Mouse (Mus musculus) adipocyte (in vitro differentiated cells): ENCODE measurements around the gene Olfr97.
A peak's percentile ranks its signal among the peaks of the same experiment; 100 is the strongest.
"Not testable (repeated sequence)": the region's sequence is repeated elsewhere in the genome, so short reads cannot be mapped to it uniquely, and the experiment has no call there.

Source experiments
- DNase-seq: peaks from one replicate; pipeline ENCODE4 v3.0.0-alpha.2; 2016; ENCODE audit warnings: low spot score

Gene Olfr97

DNA sequence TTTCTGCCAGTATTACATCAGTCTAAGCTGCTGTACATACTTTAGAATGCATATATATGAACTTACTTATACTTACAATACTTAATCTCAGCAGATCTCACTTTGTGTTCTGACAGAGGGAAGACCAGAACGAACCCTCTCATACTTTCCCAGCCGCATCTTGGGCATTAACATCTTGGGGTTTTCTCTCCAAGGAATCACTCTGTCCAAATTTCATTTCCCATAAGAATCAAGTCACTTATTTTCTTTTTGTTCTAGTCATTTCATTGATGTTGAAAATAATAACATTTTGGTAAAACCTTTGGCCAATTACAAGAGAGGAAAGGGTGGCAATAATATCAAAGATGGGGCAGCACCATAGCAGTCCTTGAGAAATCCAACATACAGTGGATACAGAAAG lies at the start of gene Olfr97:
Gene Olfr97 (minus strand): TSS at position 101 of the 400 bp plus-strand sequence.
- not testable (repeated sequence) for DNase-seq

GRCm38 (mm10) chr17:37283360-37283759 lies 46.2 kb upstream of the Olfr97 start, which contains the start of gene Olfr99:
Gene Olfr99 (minus strand): TSS chr17:37283460.
- no peak for DNase-seq

DNA sequence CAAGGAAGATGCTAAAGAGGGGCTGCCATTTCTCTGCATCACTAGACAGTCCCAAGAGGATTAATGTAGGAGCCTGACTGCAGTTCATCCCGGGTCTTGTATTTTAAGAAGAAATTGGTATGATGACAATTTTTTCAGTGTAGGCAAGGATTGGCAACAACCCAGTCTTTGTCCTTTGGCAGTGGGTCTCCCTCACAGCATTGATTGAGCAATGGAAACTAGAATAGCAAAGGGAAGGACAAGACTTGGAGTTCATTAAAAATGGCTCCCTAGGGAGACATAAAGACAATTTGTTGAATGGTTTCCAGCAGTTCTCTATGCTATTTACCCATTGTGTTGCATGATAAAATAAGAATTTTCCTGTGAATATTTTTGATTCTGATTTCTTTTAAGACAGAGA lies 43.2 kb upstream of the Olfr97 start:
- peak; percentile 96 for DNase-seq

- no peak for DNase-seq
Observed at GRCm38 (mm10) chr17:37276573-37276972, 39.4 kb upstream of the Olfr97 start.

DNA sequence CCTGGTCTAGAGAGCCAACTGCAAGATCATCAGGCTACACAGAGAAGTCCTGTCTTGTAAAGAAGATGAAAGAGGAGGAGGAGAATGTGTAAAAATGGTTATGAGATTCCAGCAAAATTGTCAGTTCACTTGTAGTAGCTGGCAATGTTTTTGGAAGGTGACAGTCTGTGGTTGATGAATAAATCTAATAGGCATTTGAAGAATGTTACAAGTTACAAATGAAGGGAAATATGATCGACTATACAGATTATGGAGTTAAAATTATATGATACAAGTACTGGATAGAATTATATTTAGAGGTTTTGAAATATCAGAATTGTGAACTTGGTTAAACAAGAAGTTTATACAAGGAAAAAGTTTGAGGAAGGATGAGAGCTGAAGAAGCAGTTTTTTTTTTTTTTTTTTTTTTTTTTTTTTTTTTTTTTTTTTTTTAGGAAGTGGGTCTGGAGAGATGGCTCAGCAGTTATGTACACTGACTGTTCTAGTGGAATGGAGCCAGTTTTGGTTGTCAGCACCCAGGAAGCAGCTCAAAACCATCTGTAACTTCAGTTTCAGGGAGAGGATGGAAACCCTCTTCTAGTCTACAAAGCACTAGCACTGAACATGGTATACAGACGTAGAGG lies 38.6 kb upstream of the Olfr97 start:
- DNase-seq = no peak

DNA sequence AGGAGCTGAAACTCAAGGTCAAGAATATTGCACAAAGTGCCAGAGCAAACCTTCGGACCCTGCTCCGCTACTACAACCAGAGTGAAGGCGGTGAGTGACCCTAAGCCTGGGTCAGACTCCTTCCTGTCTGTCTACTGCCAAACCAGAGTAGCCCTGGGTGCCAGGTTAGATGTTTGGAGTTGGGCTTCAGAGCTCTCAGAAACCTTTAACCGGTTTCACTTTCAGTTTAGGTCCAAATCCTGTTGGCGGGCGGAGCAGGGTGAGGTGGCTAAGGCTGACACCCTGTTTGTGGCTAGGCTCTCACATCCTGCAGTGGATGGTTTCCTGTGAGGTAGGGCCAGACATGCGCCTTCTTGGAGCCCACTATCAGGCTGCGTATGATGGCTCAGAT lies 33.6 kb upstream of the Olfr97 start:
- peak; percentile 74 for DNase-seq

GRCm38 (mm10) chr17:37270058-37270701 lies 33.0 kb upstream of the Olfr97 start, which contains the start of gene H2-M3:
Gene H2-M3 (plus strand): TSS chr17:37270220.
- DNase-seq = peak; percentile 96

DNA sequence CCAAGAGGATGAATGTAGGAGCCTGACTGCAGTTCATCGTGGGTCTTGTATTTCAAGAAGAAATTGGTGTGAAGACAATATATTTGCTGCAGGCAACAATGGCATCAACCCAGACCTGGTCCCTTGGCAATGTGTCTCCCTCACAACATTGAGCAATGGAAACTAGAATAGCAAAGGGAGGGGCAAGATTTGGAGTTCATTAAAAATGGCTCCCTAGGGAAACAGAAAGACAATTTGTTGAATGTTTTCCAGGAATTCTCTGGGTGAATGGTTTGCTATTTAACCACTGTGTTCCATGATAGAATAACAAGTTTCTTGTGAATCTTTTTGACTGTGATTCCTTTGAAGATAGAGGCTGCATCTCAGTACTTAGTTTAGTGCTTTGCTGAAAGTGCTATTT lies 26.5 kb upstream of the Olfr97 start, which contains the start of gene Olfr98:
Gene Olfr98 (minus strand): TSS at position 124 of the 400 bp plus-strand sequence.
- peak; percentile 86 for DNase-seq

DNA sequence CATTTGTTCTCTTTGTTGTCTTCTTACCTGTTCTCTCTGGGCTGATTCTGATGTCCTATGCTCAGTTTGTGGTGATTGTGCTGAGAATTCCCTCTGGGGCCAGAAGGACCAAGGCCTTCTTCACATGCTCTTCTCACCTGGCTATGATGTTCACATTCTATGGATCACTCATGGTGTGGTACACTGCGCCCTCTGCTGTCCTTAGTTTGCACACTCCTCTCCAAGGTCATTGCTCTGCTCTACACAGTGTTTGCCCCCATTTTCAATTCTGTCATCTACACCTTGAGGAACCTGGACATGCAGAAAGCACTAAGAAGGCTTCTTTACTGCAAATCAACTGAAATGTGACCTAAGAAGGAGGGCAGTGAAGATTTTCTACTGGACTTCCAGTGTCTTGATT lies 13.4 kb upstream of the Olfr97 start:
- peak; percentile 48 for DNase-seq

GRCm38 (mm10) chr17:37249460-37249859 lies 12.3 kb upstream of the Olfr97 start:
- DNase-seq = peak; percentile 52

- DNase-seq = peak; percentile 57
Observed at GRCm38 (mm10) chr17:37246715-37247114, 9.6 kb upstream of the Olfr97 start.

DNA sequence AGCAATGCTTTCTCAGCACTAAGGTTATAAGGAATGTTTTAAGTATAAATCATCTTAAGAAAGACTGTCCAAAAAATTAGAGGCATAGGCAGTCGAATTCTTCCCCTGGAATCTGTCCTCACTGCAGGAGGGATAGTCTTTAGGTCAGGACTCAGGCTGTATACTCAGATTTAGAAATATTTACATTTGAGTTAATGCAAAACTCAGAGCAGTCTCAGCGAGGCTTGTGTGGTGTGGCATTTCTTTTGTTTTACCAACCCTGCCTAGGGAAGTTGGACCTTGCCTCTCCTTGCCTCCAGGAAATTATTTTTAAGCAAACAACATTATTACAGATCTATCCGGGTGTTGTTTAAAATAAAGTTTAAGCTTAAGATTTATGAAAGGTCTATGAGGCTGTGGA lies 5.1 kb upstream of the Olfr97 start:
- DNase-seq = no peak

- peak; percentile 62 for DNase-seq
Observed at GRCm38 (mm10) chr17:37221879-37222278, 15.3 kb downstream of the Olfr97 start.

DNA sequence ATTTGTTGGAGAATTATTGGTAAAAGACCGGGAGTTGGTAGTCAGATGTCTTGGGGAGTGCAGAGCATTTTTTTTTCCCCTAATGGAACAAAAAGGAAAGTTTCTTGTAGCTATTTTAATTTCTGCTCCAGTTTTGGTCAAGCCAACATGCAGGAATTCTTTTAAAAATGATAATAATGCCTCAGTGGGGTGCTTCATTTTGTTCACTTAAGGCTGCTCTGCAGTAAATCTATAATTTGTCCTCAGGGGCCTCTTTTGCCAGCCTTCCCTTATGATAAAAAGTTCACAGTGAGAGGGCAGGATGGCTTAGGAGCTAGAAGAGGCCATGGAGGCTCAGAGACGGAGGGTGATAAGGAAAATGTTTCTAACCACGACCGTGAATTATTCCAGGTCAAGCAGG lies 17.3 kb downstream of the Olfr97 start, which contains the start of gene Olfr96:
Gene Olfr96 (plus strand): TSS at position 301 of the 400 bp plus-strand sequence.
- no peak for DNase-seq

DNA sequence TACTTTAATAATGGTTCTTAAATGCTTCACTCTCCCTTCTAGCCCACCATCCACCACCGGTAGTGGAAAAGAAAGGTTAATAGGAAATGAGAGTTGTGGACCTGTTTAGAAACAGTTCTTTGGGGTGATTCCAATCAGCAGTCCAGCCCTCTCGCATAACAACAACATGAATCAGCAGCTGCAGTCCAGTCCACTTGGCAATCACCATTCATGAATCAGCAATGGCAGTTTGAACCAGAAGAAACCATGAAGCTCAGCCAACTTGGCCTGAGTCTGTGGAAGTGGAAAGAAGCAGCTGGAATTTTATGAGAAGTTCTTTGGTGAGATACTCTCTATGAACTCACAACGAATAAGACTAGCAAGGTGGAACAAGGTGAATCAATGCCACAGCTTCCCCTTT lies 18.6 kb downstream of the Olfr97 start:
- DNase-seq = peak; percentile 96

- no peak for DNase-seq
Observed at GRCm38 (mm10) chr17:37213018-37213417, 24.1 kb downstream of the Olfr97 start, which contains the start of gene Olfr95. Gene Olfr95 (minus strand): TSS chr17:37213118.

GRCm38 (mm10) chr17:37210884-37211768 lies 26.0 kb downstream of the Olfr97 start:
- no peak for DNase-seq

GRCm38 (mm10) chr17:37203917-37204236 lies 33.3 kb downstream of the Olfr97 start:
- DNase-seq = no peak

DNA sequence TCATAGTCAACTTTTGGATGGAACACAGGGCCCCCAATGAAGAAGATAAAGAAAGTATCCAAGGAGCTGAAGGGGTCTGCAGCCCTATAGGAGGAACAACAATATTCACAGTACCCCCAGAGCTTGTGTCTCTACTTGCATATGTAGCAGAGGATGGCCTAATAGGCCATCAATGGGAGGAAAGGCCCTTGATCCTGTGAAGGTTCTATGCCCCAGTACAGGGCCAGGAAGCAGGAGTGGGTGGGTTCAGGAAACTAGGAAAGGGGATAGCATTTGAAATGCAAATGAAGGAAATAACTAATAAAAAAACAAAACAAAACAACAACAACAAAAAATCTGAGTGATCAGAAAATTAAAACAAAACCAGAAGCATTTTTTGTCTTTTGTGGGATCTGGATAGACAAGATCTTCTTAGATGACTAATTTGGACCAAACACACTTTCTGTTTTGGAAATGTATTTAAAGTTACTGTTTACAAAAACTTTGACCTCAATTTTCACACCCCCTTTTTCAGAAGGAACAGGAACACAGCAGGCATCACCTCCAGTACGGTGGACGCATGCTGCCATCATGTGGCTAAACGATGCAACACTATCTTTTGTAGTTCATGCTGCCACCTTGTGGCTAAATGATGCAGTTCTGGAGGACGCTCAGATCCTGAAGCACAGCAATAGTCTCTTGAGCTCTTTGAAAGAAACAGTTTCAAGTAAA lies 33.8 kb downstream of the Olfr97 start:
- peak; percentile 96 for DNase-seq

GRCm38 (mm10) chr17:37200894-37201293 lies 36.2 kb downstream of the Olfr97 start, which contains the start of gene Olfr94:
Gene Olfr94 (minus strand): TSS chr17:37200994.
- DNase-seq = no peak

DNA sequence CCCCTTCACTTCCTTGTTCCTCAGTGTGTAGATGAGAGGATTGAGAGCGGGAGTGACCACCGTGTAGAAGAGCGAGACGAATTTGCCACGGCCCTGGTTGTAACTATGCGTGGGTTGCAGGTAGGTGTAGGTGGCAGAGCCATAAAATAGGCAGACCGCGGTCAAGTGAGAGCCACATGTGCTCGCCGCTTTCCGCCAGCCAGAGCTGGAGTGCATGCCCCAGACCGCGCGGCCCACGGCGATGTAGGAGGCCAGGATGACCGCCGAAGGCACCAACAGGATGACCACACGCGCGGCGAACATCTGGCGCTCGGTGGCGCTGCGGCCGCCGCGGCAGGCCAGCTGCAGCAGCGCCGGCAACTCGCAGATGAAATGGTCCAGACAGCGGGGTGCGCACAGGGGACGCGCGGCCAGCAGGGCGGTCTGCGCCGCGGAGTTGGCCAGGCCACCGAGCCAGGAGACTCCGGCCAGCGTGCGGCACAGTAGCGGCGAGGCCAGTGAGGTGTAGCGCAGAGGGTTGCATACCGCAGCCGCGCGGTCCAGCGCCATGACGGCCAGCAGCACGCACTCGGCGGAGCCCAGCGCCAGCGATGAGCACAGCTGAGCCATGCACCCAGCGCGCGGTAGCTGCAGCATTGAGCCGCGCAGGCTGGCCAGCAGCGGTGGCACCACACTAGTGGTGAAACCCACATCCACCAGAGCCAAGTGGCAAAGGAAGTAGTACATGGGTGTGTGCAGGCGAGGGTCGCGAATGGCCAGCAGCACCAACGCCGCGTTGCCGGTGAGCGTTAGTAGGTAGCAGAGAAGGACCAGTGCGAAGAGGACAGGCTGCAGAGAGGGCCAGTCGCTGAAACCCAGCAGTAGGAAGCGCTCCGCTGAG lies 40.0 kb downstream of the Olfr97 start:
- no peak for DNase-seq
